Mouse (Mus musculus): ENCODE results near the gene Dmkn. TPM values are rescaled to one million over a fixed set of nuclear protein-coding genes. Genes with fewer than 3 reads are reported as not detected.
"Not testable (repeated sequence)": the region's sequence is repeated elsewhere in the genome, so short reads cannot be mapped to it uniquely, and the experiment has no call there.

Dmkn gene
- polyA plus RNA-seq (2012; rRNA removed) = 43.8 and 486 TPM in 2 replicates

GRCm38 (mm10) chr7:30763456-30763855, at the start of gene Dmkn:
TSS of gene Dmkn (plus strand) at chr7:30763756.
- Histone ChIP-seq H3K4me3 (replicated peaks; ENCODE audit: extremely low read depth, low read depth, low read length) (no peak within 1 kb of the TSS), H3K4me1 (ENCODE audit: control insufficient read depth, insufficient read depth, low read length) (no peaks in the 10 kb centered on the region)
- WGBS = 57% methylated on average over 5 of the region's 5 CpGs
- no peak for DNase-seq
- TF ChIP-seq CTCF (IDR thresholded peaks at IDR 0.05; ENCODE audit: insufficient read depth, low read length) (no peak), POLR2A (IDR thresholded peaks at IDR 0.05; ENCODE audit: borderline replicate concordance, extremely low read depth, low read depth, low read length) (no peak)

- 0 out of 2 replicates have a peak, but pooled peaks cover 2% of the 10 kb centered on the region for H3K4me1 ChIP-seq (ENCODE audit: control insufficient read depth, insufficient read depth, low read length)
- TF ChIP-seq POLR2A (IDR thresholded peaks at IDR 0.05; ENCODE audit: borderline replicate concordance, extremely low read depth, low read depth, low read length) (no peak), CTCF (IDR thresholded peaks at IDR 0.05; ENCODE audit: insufficient read depth, low read length) (no peak)
- H3K4me3 ChIP-seq (replicated peaks; ENCODE audit: extremely low read depth, low read depth, low read length) = no peak overlapping the region
- peak; percentile 35 for DNase-seq
- 5% methylated on average over 43 of the region's 43 CpGs for WGBS
These were observed 46.4 kb upstream of the Dmkn start for GRCm38 (mm10) chr7:30717006-30717715.

GRCm38 (mm10) chr7:30717716-30718046, 45.9 kb upstream of the Dmkn start:
- Histone ChIP-seq H3K4me1 (ENCODE audit: control insufficient read depth, insufficient read depth, low read length) (0 out of 2 replicates have a peak, but pooled peaks cover 2% of the 10 kb centered on the region), H3K4me3 (replicated peaks; ENCODE audit: extremely low read depth, low read depth, low read length) (no peak overlapping the region)
- no peak for DNase-seq
- TF ChIP-seq POLR2A (IDR thresholded peaks at IDR 0.05; ENCODE audit: borderline replicate concordance, extremely low read depth, low read depth, low read length) (no peak), CTCF (IDR thresholded peaks at IDR 0.05; ENCODE audit: insufficient read depth, low read length) (no peak)
- WGBS = 15% methylated on average over 14 of the region's 14 CpGs

- Histone ChIP-seq H3K4me3 (replicated peaks; ENCODE audit: extremely low read depth, low read depth, low read length) (no peak overlapping the region), H3K4me1 (ENCODE audit: control insufficient read depth, insufficient read depth, low read length) (0 out of 2 replicates have a peak, but pooled peaks cover 2% of the 10 kb centered on the region)
- 94% methylated on average over 5 of the region's 5 CpGs for WGBS
- TF ChIP-seq POLR2A (IDR thresholded peaks at IDR 0.05; ENCODE audit: borderline replicate concordance, extremely low read depth, low read depth, low read length) = no peak
- TF ChIP-seq CTCF (IDR thresholded peaks at IDR 0.05; ENCODE audit: insufficient read depth, low read length) = no peak
- DNase-seq = no peak
These were observed 43.9 kb upstream of the Dmkn start for GRCm38 (mm10) chr7:30719669-30720068.

- 82% methylated on average over 7 of the region's 7 CpGs for WGBS
- Histone ChIP-seq H3K4me3 (replicated peaks; ENCODE audit: extremely low read depth, low read depth, low read length) (no peak overlapping the region), H3K4me1 (ENCODE audit: control insufficient read depth, insufficient read depth, low read length) (0 out of 2 replicates have a peak, but pooled peaks cover 2% of the 10 kb centered on the region)
- DNase-seq = no peak
- no peak for TF ChIP-seq CTCF (IDR thresholded peaks at IDR 0.05; ENCODE audit: insufficient read depth, low read length)
- TF ChIP-seq POLR2A (IDR thresholded peaks at IDR 0.05; ENCODE audit: borderline replicate concordance, extremely low read depth, low read depth, low read length) = no peak
These were observed 42.3 kb upstream of the Dmkn start for GRCm38 (mm10) chr7:30721286-30721685.

GRCm38 (mm10) chr7:30723274-30723953, 40.1 kb upstream of the Dmkn start:
- TF ChIP-seq POLR2A (IDR thresholded peaks at IDR 0.05; ENCODE audit: borderline replicate concordance, extremely low read depth, low read depth, low read length) (no peak), CTCF (IDR thresholded peaks at IDR 0.05; ENCODE audit: insufficient read depth, low read length) (no peak)
- WGBS = 57% methylated on average over 6 of the region's 6 CpGs

GRCm38 (mm10) chr7:30728214-30728613, 35.3 kb upstream of the Dmkn start:
- Histone ChIP-seq H3K4me3 (replicated peaks; ENCODE audit: extremely low read depth, low read depth, low read length) (no peak overlapping the region), H3K4me1 (ENCODE audit: control insufficient read depth, insufficient read depth, low read length) (peaks cover 15% of the 10 kb centered on the region; the same call in 1 of the 2 replicates)
- TF ChIP-seq POLR2A (IDR thresholded peaks at IDR 0.05; ENCODE audit: borderline replicate concordance, extremely low read depth, low read depth, low read length) (no peak), CTCF (IDR thresholded peaks at IDR 0.05; ENCODE audit: insufficient read depth, low read length) (no peak)
- no peak for DNase-seq
- WGBS = 74% methylated on average over 6 of the region's 6 CpGs

More at GRCm38 (mm10) chr7:30723274-30723953, 40.1 kb upstream of the Dmkn start:
- no peak for DNase-seq
- no peak overlapping the region for H3K4me3 ChIP-seq (replicated peaks; ENCODE audit: extremely low read depth, low read depth, low read length)
- 0 out of 2 replicates have a peak, but pooled peaks cover 2% of the 10 kb centered on the region for H3K4me1 ChIP-seq (ENCODE audit: control insufficient read depth, insufficient read depth, low read length)

GRCm38 (mm10) chr7:30728739-30729395, 34.7 kb upstream of the Dmkn start:
- DNase-seq = no peak
- TF ChIP-seq CTCF (IDR thresholded peaks at IDR 0.05; ENCODE audit: insufficient read depth, low read length) = no peak
- 5% methylated on average over 26 of the region's 26 CpGs for WGBS
- peak overlapping the region; percentile 88 for H3K4me3 ChIP-seq (replicated peaks; ENCODE audit: extremely low read depth, low read depth, low read length)
- peaks cover 15% of the 10 kb centered on the region; the same call in 1 of the 2 replicates for H3K4me1 ChIP-seq (ENCODE audit: control insufficient read depth, insufficient read depth, low read length)

GRCm38 (mm10) chr7:30729396-30730063, 34.0 kb upstream of the Dmkn start, which contains the start of gene Tmem147:
TSS of gene Tmem147 (minus strand) at chr7:30729540.
- Histone ChIP-seq H3K4me1 (ENCODE audit: control insufficient read depth, insufficient read depth, low read length) (peaks cover 15% of the 10 kb centered on the region; the same call in 1 of the 2 replicates), H3K4me3 (replicated peaks; ENCODE audit: extremely low read depth, low read depth, low read length) (peak within 1 kb of the TSS; percentile 88)
- peak; percentile 97 for DNase-seq
- TF ChIP-seq POLR2A (IDR thresholded peaks at IDR 0.05; ENCODE audit: borderline replicate concordance, extremely low read depth, low read depth, low read length) (peak; percentile 87; the same call in 1 of the 2 replicates), CTCF (IDR thresholded peaks at IDR 0.05; ENCODE audit: insufficient read depth, low read length) (0 out of 2 replicates have a peak, but pooled peaks have one; percentile 11)
- under 1% methylated on average over 60 of the region's 60 CpGs for WGBS

- not testable (repeated sequence) for DNase-seq
- WGBS = 14% methylated on average over 19 of the region's 22 CpGs
- peaks cover 15% of the 10 kb centered on the region; the same call in 1 of the 2 replicates for H3K4me1 ChIP-seq (ENCODE audit: control insufficient read depth, insufficient read depth, low read length)
- peak overlapping the region; percentile 22 for H3K4me3 ChIP-seq (replicated peaks; ENCODE audit: extremely low read depth, low read depth, low read length)
These were observed 33.4 kb upstream of the Dmkn start for GRCm38 (mm10) chr7:30730064-30730722.

Data from lung, adult 2 months (tissue).